Mouse (Mus musculus): ENCODE measurements around the gene Gm36245. TPM values are rescaled to one million over a fixed set of nuclear protein-coding genes. Genes with fewer than 3 reads are reported as not detected.
"Not testable (repeated sequence)": the region's sequence is repeated elsewhere in the genome, so short reads cannot be mapped to it uniquely, and the experiment has no call there.

Gm36245 gene
- polyA plus RNA-seq, 1 experiment from 2014 or later, result not detected

- H3K36me3 ChIP-seq, result no peaks in the 10 kb centered on the region
- no peaks in the 10 kb centered on the region for H3K4me1 ChIP-seq (replicated peaks)
- no peak for ATAC-seq (ENCODE audit: insufficient number of reproducible peaks, low FRiP score)
- no peaks in the 10 kb centered on the region for H3K9me3 ChIP-seq (replicated peaks)
- no peak overlapping the region for H3K27ac ChIP-seq (ENCODE audit: poor library complexity, severe bottlenecking)
- 87% methylated on average over 3 of the region's 3 CpGs for WGBS
- no peaks in the 10 kb centered on the region for H3K27me3 ChIP-seq (replicated peaks)
- H3K4me3 ChIP-seq, result no peak overlapping the region
- no peak overlapping the region for H3K9ac ChIP-seq
- no peak overlapping the region for H3K4me2 ChIP-seq
Observed at GRCm38 (mm10) chr15:77606069-77606468, 7.0 kb downstream of the Gm36245 start.

- Histone ChIP-seq H3K27ac (ENCODE audit: poor library complexity, severe bottlenecking) (no peak overlapping the region), H3K4me1 (replicated peaks) (no peaks in the 10 kb centered on the region), H3K36me3 (no peaks in the 10 kb centered on the region), H3K9me3 (replicated peaks) (no peaks in the 10 kb centered on the region), H3K27me3 (replicated peaks) (peaks cover 5% of the 10 kb centered on the region; the same call in 1 of the 2 replicates), H3K4me3 (no peak overlapping the region), H3K9ac (no peak overlapping the region), H3K4me2 (no peak overlapping the region)
- ATAC-seq (ENCODE audit: insufficient number of reproducible peaks, low FRiP score), result no peak
- 84% methylated on average over 1 of the region's 1 CpGs for WGBS
Observed at GRCm38 (mm10) chr15:77624710-77625109, 25.7 kb downstream of the Gm36245 start.

GRCm38 (mm10) chr15:77626471-77626870 lies 27.4 kb downstream of the Gm36245 start:
- H3K4me1 ChIP-seq (replicated peaks); H3K36me3 ChIP-seq; H3K9ac ChIP-seq; ATAC-seq (ENCODE audit: insufficient number of reproducible peaks, low FRiP score); H3K4me2 ChIP-seq; H3K27me3 ChIP-seq (replicated peaks); H3K9me3 ChIP-seq (replicated peaks); H3K27ac ChIP-seq (ENCODE audit: poor library complexity, severe bottlenecking); H3K4me3 ChIP-seq: not testable (repeated sequence)
- WGBS, result 67% methylated on average over 4 of the region's 4 CpGs

GRCm38 (mm10) chr15:77628647-77629046 lies 29.6 kb downstream of the Gm36245 start:
- H3K27ac ChIP-seq (ENCODE audit: poor library complexity, severe bottlenecking); H3K4me2 ChIP-seq; H3K36me3 ChIP-seq; ATAC-seq (ENCODE audit: insufficient number of reproducible peaks, low FRiP score); H3K9me3 ChIP-seq (replicated peaks); H3K9ac ChIP-seq; H3K27me3 ChIP-seq (replicated peaks); H3K4me3 ChIP-seq; H3K4me1 ChIP-seq (replicated peaks): not testable (repeated sequence)
- 41% methylated on average over 9 of the region's 9 CpGs for WGBS

- not testable (repeated sequence) for H3K9ac ChIP-seq; H3K4me1 ChIP-seq (replicated peaks); H3K9me3 ChIP-seq (replicated peaks); H3K4me3 ChIP-seq; H3K36me3 ChIP-seq; H3K27me3 ChIP-seq (replicated peaks); ATAC-seq (ENCODE audit: insufficient number of reproducible peaks, low FRiP score); H3K27ac ChIP-seq (ENCODE audit: poor library complexity, severe bottlenecking); H3K4me2 ChIP-seq
- 62% methylated on average over 3 of the region's 3 CpGs for WGBS
Observed at GRCm38 (mm10) chr15:77629822-77630221, 30.8 kb downstream of the Gm36245 start.

GRCm38 (mm10) chr15:77643176-77643575 lies 44.1 kb downstream of the Gm36245 start, which contains the start of gene Apol11b:
Apol11b (minus strand) TSS chr15:77643286.
- not testable (repeated sequence) for H3K4me2 ChIP-seq; H3K27ac ChIP-seq (ENCODE audit: poor library complexity, severe bottlenecking); ATAC-seq (ENCODE audit: insufficient number of reproducible peaks, low FRiP score); H3K9ac ChIP-seq; H3K9me3 ChIP-seq (replicated peaks); H3K36me3 ChIP-seq; H3K27me3 ChIP-seq (replicated peaks); H3K4me1 ChIP-seq (replicated peaks); H3K4me3 ChIP-seq
- WGBS, result 56% methylated on average over 2 of the region's 2 CpGs

GRCm38 (mm10) chr15:77651143-77651542 lies 52.1 kb downstream of the Gm36245 start:
- not testable (repeated sequence) for H3K9ac ChIP-seq; H3K4me3 ChIP-seq; H3K36me3 ChIP-seq; H3K4me2 ChIP-seq; ATAC-seq (ENCODE audit: insufficient number of reproducible peaks, low FRiP score); H3K4me1 ChIP-seq (replicated peaks); H3K9me3 ChIP-seq (replicated peaks); H3K27me3 ChIP-seq (replicated peaks); H3K27ac ChIP-seq (ENCODE audit: poor library complexity, severe bottlenecking)

Other genes starting within 250 kb of the Gm36245 start
- gene Apol7a, start 200.1 kb upstream of the Gm36245 start, polyA plus RNA-seq (2016; fragmentation: Nextera tagmentation; extraction: Ambion mirVana), result 0.19 TPM in 1 of 2 replicates, not detected in the other
- gene Apol9a, start 188.1 kb upstream of the Gm36245 start, polyA plus RNA-seq (2016; fragmentation: Nextera tagmentation; extraction: Ambion mirVana), result 0.74 and 0.76 TPM in 2 replicates
- not detected in 2 replicates for gene Apol7b, start 151.8 kb upstream of the Gm36245 start, polyA plus RNA-seq (2016; fragmentation: Nextera tagmentation; extraction: Ambion mirVana)
- gene Apol10a, start 122.2 kb upstream of the Gm36245 start, polyA plus RNA-seq (2016; fragmentation: Nextera tagmentation; extraction: Ambion mirVana), result not detected in 2 replicates
- not detected in 2 replicates for gene Apol11a, start 91.0 kb upstream of the Gm36245 start, polyA plus RNA-seq (2016; fragmentation: Nextera tagmentation; extraction: Ambion mirVana)
- not detected in 2 replicates for gene Apol7c, start 65.9 kb upstream of the Gm36245 start, polyA plus RNA-seq (2016; fragmentation: Nextera tagmentation; extraction: Ambion mirVana)
- gene 1700025B11Rik, start 37.4 kb upstream of the Gm36245 start, polyA plus RNA-seq (2016; fragmentation: Nextera tagmentation; extraction: Ambion mirVana), result not detected in 2 replicates
- not detected in 2 replicates for gene Apol10b, start 3.1 kb upstream of the Gm36245 start, polyA plus RNA-seq (2016; fragmentation: Nextera tagmentation; extraction: Ambion mirVana)
- gene Apol11b, start 44.0 kb downstream of the Gm36245 start, polyA plus RNA-seq (2016; fragmentation: Nextera tagmentation; extraction: Ambion mirVana), result 0.09 TPM in 1 of 2 replicates, not detected in the other
- gene Apol7e, start 99.6 kb downstream of the Gm36245 start, polyA plus RNA-seq (2016; fragmentation: Nextera tagmentation; extraction: Ambion mirVana), result not detected in 2 replicates
- gene Apol9b, start 129.8 kb downstream of the Gm36245 start, polyA plus RNA-seq (2016; fragmentation: Nextera tagmentation; extraction: Ambion mirVana), result 0.20 and 0.22 TPM in 2 replicates
- gene Apol8, start 157.7 kb downstream of the Gm36245 start, polyA plus RNA-seq (2016; fragmentation: Nextera tagmentation; extraction: Ambion mirVana), result 0.65 and 0.74 TPM in 2 replicates
- gene Myh9, start 242.9 kb downstream of the Gm36245 start, polyA plus RNA-seq (2016; fragmentation: Nextera tagmentation; extraction: Ambion mirVana), result 41.9 and 42.0 TPM in 2 replicates